In genomic region chrX:162829203-162829708, GRCm38 (mm10) we compare ENCODE assay signal across 8 mouse cellular contexts. TPM values are rescaled to one million over a fixed set of nuclear protein-coding genes. Genes with fewer than 3 reads are reported as not detected.
DNase-seq lines count a peak whose midpoint lies in the region; ATAC-seq and TF ChIP-seq lines count a peak whose summit lies in the region.

Gene Txlng, minus strand, starts transcription at chrX:162829454.

- DNase-seq in 3T3-L1 (ENCODE audit: low read depth, low spot score), result peak; percentile 99
- DNase-seq in adrenal gland, postnatal 4 days (ENCODE audit: low spot score in 2 of 2), result peak; percentile 56 to 86
- peak; percentile 98 for DNase-seq in embryonic facial prominence, embryonic 14.5 days (ENCODE audit: low spot score)
- peak; percentile 96 for DNase-seq in heart, adult 8-10 months (ENCODE audit: low spot score)
- DNase-seq in kidney, adult 9 months, result peak; percentile 98
- DNase-seq in limb, embryonic 14.5 days (ENCODE audit: low spot score), result peak; percentile 96
- peak; percentile 98 for DNase-seq in midbrain, postnatal 0 days (ENCODE audit: low spot score)
- peak; percentile 82 to 84 for DNase-seq in spleen, postnatal 14 days (ENCODE audit: low spot score in 2 of 2)

- WGBS in embryonic facial prominence, embryonic 14.5 days, result 26% methylated on average over 36 of the region's 37 CpGs
- WGBS in limb, embryonic 14.5 days, result 25% methylated on average over 30 of the region's 37 CpGs
- WGBS in midbrain, postnatal 0 days, result 13% methylated on average over 34 of the region's 37 CpGs

- ATAC-seq in embryonic facial prominence, embryonic 14.5 days (ENCODE audit: low read depth), result peak; percentile 99
- ATAC-seq in limb, embryonic 14.5 days (ENCODE audit: low FRiP score, low read depth), result peak; percentile 98
- ATAC-seq in midbrain, postnatal 0 days (ENCODE audit: low FRiP score), result peak; percentile 98

- H3K36me3 ChIP-seq in embryonic facial prominence, embryonic 14.5 days (ENCODE audit: control insufficient read depth, insufficient read depth, low read length), result no peaks in the 10 kb centered on the region
- no peaks in the 10 kb centered on the region for H3K36me3 ChIP-seq in limb, embryonic 14.5 days (ENCODE audit: control insufficient read depth, insufficient read depth, low read length)
- no peaks in the 10 kb centered on the region for H3K36me3 ChIP-seq in midbrain, postnatal 0 days (ENCODE audit: insufficient read depth, low read length)

- H3K9me3 ChIP-seq in embryonic facial prominence, embryonic 14.5 days (ENCODE audit: control insufficient read depth, low read length), result no peaks in the 10 kb centered on the region
- H3K9me3 ChIP-seq in limb, embryonic 14.5 days (ENCODE audit: control insufficient read depth, low read length), result no peaks in the 10 kb centered on the region
- H3K9me3 ChIP-seq in midbrain, postnatal 0 days (ENCODE audit: low read length), result no peaks in the 10 kb centered on the region

- peak; percentile 26; the same call in 1 of the 2 replicates for TF ChIP-seq CTCF in midbrain, postnatal 0 days (IDR thresholded peaks at IDR 0.05)

- no peaks in the 10 kb centered on the region for H3K27me3 ChIP-seq in embryonic facial prominence, embryonic 14.5 days (replicated peaks; ENCODE audit: control insufficient read depth, insufficient read depth, low read length)
- no peaks in the 10 kb centered on the region for H3K27me3 ChIP-seq in limb, embryonic 14.5 days (ENCODE audit: control insufficient read depth, insufficient read depth, low read length)
- H3K27me3 ChIP-seq in midbrain, postnatal 0 days (ENCODE audit: insufficient read depth, low read length), result no peaks in the 10 kb centered on the region

- TF ChIP-seq POLR2A in limb, embryonic 14.5 days (IDR thresholded peaks at IDR 0.05; ENCODE audit: borderline replicate concordance, extremely low read depth, insufficient read depth, insufficient read length), result peak; percentile 62; the same call in 1 of the 2 replicates

- peak within 1 kb of the TSS; percentile 55 for H3K9ac ChIP-seq in embryonic facial prominence, embryonic 14.5 days (ENCODE audit: low read depth, low read length)
- H3K9ac ChIP-seq in limb, embryonic 14.5 days (ENCODE audit: low read depth, low read length, severe bottlenecking), result peak within 1 kb of the TSS; percentile 55
- H3K9ac ChIP-seq in midbrain, postnatal 0 days (replicated peaks; ENCODE audit: low read length, poor library complexity, severe bottlenecking), result peak within 1 kb of the TSS; percentile 64

- H3K4me2 ChIP-seq in embryonic facial prominence, embryonic 14.5 days (ENCODE audit: low read depth, low read length), result peak within 1 kb of the TSS; percentile 84
- H3K4me2 ChIP-seq in limb, embryonic 14.5 days (replicated peaks; ENCODE audit: low read depth, low read length, severe bottlenecking), result peak within 1 kb of the TSS; percentile 76
- peak within 1 kb of the TSS; percentile 68 for H3K4me2 ChIP-seq in midbrain, postnatal 0 days (ENCODE audit: low read depth, low read length, poor library complexity, severe bottlenecking)

- H3K27ac ChIP-seq in embryonic facial prominence, embryonic 14.5 days (replicated peaks; ENCODE audit: low read depth, low read length), result no peak within 1 kb of the TSS
- H3K27ac ChIP-seq in limb, embryonic 14.5 days (replicated peaks; ENCODE audit: low read depth, low read length), result no peak within 1 kb of the TSS
- H3K27ac ChIP-seq in midbrain, postnatal 0 days (ENCODE audit: low read depth, low read length), result 0 out of 2 replicates have a peak within 1 kb of the TSS, but pooled peaks have one; percentile 38

- peak within 1 kb of the TSS; percentile 55 for H3K4me3 ChIP-seq in embryonic facial prominence, embryonic 14.5 days (ENCODE audit: low read depth, low read length)
- peak within 1 kb of the TSS; percentile 50 for H3K4me3 ChIP-seq in limb, embryonic 14.5 days (replicated peaks; ENCODE audit: low read length)
- H3K4me3 ChIP-seq in midbrain, postnatal 0 days (ENCODE audit: low read depth, low read length), result peak within 1 kb of the TSS; percentile 50

- no peaks in the 10 kb centered on the region for H3K4me1 ChIP-seq in embryonic facial prominence, embryonic 14.5 days (ENCODE audit: control insufficient read depth, insufficient read depth, low read length)
- H3K4me1 ChIP-seq in limb, embryonic 14.5 days (ENCODE audit: control insufficient read depth, insufficient read depth, low read length), result no peaks in the 10 kb centered on the region
- H3K4me1 ChIP-seq in midbrain, postnatal 0 days (ENCODE audit: insufficient read depth, low read length), result no peaks in the 10 kb centered on the region

RNA-seq across cellular contexts. Expression of gene Txlng, which starts in this region (rescaled TPM):
- total RNA-seq in adrenal gland, postnatal 4 days (2021), result 10 to 100 TPM; 19.6 to 20.8 TPM
- 11.9 and 13.0 TPM in 2 replicates for polyA plus RNA-seq in embryonic facial prominence, embryonic 14.5 days (2014; fragmentation: Nextera tagmentation; extraction: Ambion mirVana)
- total RNA-seq in heart, adult 8-10 months (2022), result 1 to 10 TPM; 6.7 to 8.6 (median 8.3) TPM
- polyA plus RNA-seq in limb, embryonic 14.5 days (2012; rRNA removed), result 12.4 and 12.8 TPM in 2 replicates
- 11.9 and 13.1 TPM in 2 replicates for polyA plus RNA-seq in limb, embryonic 14.5 days (2014; fragmentation: Nextera tagmentation; extraction: Ambion mirVana)
- total RNA-seq in midbrain, postnatal 0 days (2014; rRNA removed), result 12.7 and 13.6 TPM in 2 replicates
- 11.4 and 12.3 TPM in 2 replicates for polyA plus RNA-seq in midbrain, postnatal 0 days (2015; fragmentation: Nextera tagmentation; extraction: Ambion mirVana)
